Mouse (Mus musculus) kidney, postnatal 14 days (tissue): ENCODE measurements around the gene Negr1.

Experiments
- DNase-seq: peaks from one replicate; pipeline ENCODE4 v3.0.0; 2022; ENCODE audit warnings: mixed read lengths

The Negr1 gene

GRCm38 (mm10) chr3:156561524-156562423, at the start of gene Negr1:
Negr1 (plus strand) TSS chr3:156561794.
- DNase-seq = peak; percentile 65

GRCm38 (mm10) chr3:156526461-156526933, 35.1 kb upstream of the Negr1 start:
- no peak for DNase-seq

GRCm38 (mm10) chr3:156527231-156527995, 34.2 kb upstream of the Negr1 start:
- no peak for DNase-seq

GRCm38 (mm10) chr3:156559441-156559825, 2.2 kb upstream of the Negr1 start:
- DNase-seq = no peak

GRCm38 (mm10) chr3:156559826-156560471, 1.6 kb upstream of the Negr1 start:
- DNase-seq = peak; percentile 16

GRCm38 (mm10) chr3:156560766-156561165, 828 bp upstream of the Negr1 start:
- peak; percentile 79 for DNase-seq

- no peak for DNase-seq
Observed at GRCm38 (mm10) chr3:156562424-156562785, 811 bp downstream of the Negr1 start.

- no peak for DNase-seq
Observed at GRCm38 (mm10) chr3:156562796-156563195, 1.2 kb downstream of the Negr1 start.

- DNase-seq = no peak
Observed at GRCm38 (mm10) chr3:156563353-156563752, 1.8 kb downstream of the Negr1 start.

- DNase-seq = no peak
Observed at GRCm38 (mm10) chr3:156573465-156573864, 11.9 kb downstream of the Negr1 start.

GRCm38 (mm10) chr3:156576292-156576691, 14.7 kb downstream of the Negr1 start:
- DNase-seq = no peak

- no peak for DNase-seq
Observed at GRCm38 (mm10) chr3:156590612-156591011, 29.0 kb downstream of the Negr1 start.

- DNase-seq = no peak
Observed at GRCm38 (mm10) chr3:156591125-156591524, 29.5 kb downstream of the Negr1 start.

- no peak for DNase-seq
Observed at GRCm38 (mm10) chr3:156606846-156607245, 45.3 kb downstream of the Negr1 start.

- DNase-seq = no peak
Observed at GRCm38 (mm10) chr3:156619921-156620320, 58.3 kb downstream of the Negr1 start.

GRCm38 (mm10) chr3:156628594-156628993, 67.0 kb downstream of the Negr1 start:
- no peak for DNase-seq

- DNase-seq = no peak
Observed at GRCm38 (mm10) chr3:156632942-156633341, 71.3 kb downstream of the Negr1 start.

GRCm38 (mm10) chr3:156639382-156639781, 77.8 kb downstream of the Negr1 start:
- no peak for DNase-seq

- DNase-seq = peak; percentile 43
Observed at GRCm38 (mm10) chr3:156643710-156644363, 82.2 kb downstream of the Negr1 start.

GRCm38 (mm10) chr3:156648378-156648777, 86.8 kb downstream of the Negr1 start:
- no peak for DNase-seq

GRCm38 (mm10) chr3:156662553-156662952, 101.0 kb downstream of the Negr1 start:
- no peak for DNase-seq

- no peak for DNase-seq
Observed at GRCm38 (mm10) chr3:156672560-156672959, 111.0 kb downstream of the Negr1 start.
